Mouse (Mus musculus) embryonic facial prominence, embryonic 10.5 days (tissue): ENCODE measurements around the gene AI837181. TPM values are rescaled to one million over a fixed set of nuclear protein-coding genes. Genes with fewer than 3 reads are reported as not detected.

ENCODE experiments used
- DNase-seq: peaks from one replicate; pipeline ENCODE4 v3.0.0-alpha.2; 2017; ENCODE audit warnings: low spot score
- H3K27ac ChIP-seq: fragments of 300-500 bp; sonication (generic); replicated peaks from 2 replicates; pipeline ENCODE4 v1.5.1; 2016; ENCODE audit warnings: mild to moderate bottlenecking
- H3K27me3 ChIP-seq: fragments of 300-500 bp; sonication (generic); replicated peaks from 2 replicates; pipeline ENCODE4 v1.6.1; 2016; ENCODE audit warnings: low read depth, mild to moderate bottlenecking; ENCODE audit not compliant: poor library complexity, severe bottlenecking
- H3K36me3 ChIP-seq: fragments of 300-500 bp; sonication (generic); replicated peaks from 2 replicates; pipeline ENCODE4 v1.6.1; 2016; ENCODE audit warnings: mild to moderate bottlenecking, moderate library complexity
- H3K4me1 ChIP-seq: fragments of 300-500 bp; sonication (generic); 2 replicates; pipeline ENCODE4 v1.6.1; 2016
- H3K4me3 ChIP-seq: fragments of 300-500 bp; sonication (generic); 2 replicates; pipeline ENCODE4 v1.5.1; 2016; ENCODE audit warnings: mild to moderate bottlenecking, moderate library complexity
- H3K9me3 ChIP-seq: fragments of 300-500 bp; sonication (generic); 2 replicates; pipeline ENCODE4 v1.6.1; 2016; ENCODE audit warnings: mild to moderate bottlenecking
- WGBS: fragments of 180-500 bp; shearing (Covaris S2); methylation state at CpG from one replicate; pipeline ENCODE4 v1.1.7; 2016; 5-methylcytosine and 5-hydroxymethylcytosine counted together
- polyA plus RNA-seq: library from polyadenylated mRNA; unstranded; fragments of >200 nt; fragmentation: Nextera tagmentation; extraction: Ambion mirVana; gene quantifications from 2 replicates; pipeline ENCODE4 v1.2.1, GENCODE M21; 2016

The AI837181 gene
- polyA plus RNA-seq, 1 experiment from 2014 or later = 55.0 TPM

DNA sequence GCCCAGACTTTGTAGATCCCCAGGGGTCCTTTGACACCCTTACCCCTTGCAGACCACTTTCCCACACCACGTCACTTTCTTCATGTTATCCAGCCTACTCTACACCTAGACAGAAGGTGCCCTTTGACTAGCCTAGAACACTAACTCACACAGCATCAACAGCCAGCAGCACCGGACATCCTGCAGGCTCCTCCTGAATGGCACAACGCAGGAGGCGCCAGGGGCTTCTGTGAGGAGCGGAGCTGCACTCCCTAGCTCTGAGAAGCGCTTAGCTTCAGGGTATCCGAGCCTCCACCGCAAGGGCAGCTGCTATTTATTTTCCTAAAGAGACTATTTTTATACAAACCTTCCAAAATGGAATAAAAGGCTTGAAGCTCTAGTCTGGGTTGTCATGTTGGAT lies 30.6 kb downstream of the AI837181 start:
- DNase-seq = no peak
- WGBS = 70% methylated on average over 8 of the region's 8 CpGs
- peaks cover 29% of the 10 kb centered on the region for H3K27me3 ChIP-seq
- H3K4me3 ChIP-seq = peak overlapping the region; percentile 85
- peaks cover 23% of the 10 kb centered on the region for H3K36me3 ChIP-seq
- no peaks in the 10 kb centered on the region for H3K9me3 ChIP-seq
- peak overlapping the region; percentile 88; the same call in 1 of the 2 replicates for H3K27ac ChIP-seq
- H3K4me1 ChIP-seq = peaks cover 42% of the 10 kb centered on the region

DNA sequence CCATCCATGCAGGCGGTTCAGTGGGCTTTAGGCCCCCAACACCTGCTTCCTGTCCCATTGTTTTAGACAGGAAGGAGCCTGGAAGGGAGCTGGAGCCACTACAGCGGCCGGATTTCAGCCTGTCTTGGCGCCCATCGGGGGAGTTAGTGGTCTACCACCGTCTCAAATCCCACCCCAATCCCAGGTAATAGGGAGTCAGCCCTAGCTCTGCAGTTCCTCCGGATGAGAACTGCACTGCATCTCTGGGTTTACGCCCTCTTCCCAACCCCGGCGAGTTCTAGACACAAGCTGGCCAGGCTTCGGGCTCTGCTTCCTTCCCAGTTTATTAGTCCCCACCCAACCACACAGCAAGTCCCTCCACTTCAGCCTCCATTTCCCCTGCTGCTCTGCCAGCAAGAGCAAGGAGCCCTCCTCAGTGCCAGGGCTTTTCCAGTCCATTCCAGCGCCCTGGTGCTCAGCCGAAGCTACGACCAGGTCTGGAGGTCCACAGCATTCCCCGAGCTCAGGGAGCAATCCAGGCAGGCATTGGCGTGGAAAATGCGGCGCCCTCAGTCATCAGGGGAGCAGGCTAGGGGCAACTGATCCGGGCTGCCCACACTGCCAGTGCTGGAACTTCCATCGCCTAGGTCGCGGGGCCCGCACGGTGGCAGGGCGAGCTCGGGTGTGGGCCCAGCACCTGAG lies 31.4 kb downstream of the AI837181 start:
- Histone ChIP-seq H3K27ac (peak overlapping the region; percentile 88), H3K27me3 (peaks cover 20% of the 10 kb centered on the region), H3K4me1 (peaks cover 48% of the 10 kb centered on the region), H3K36me3 (peaks cover 23% of the 10 kb centered on the region), H3K4me3 (peak overlapping the region; percentile 85), H3K9me3 (no peaks in the 10 kb centered on the region)
- peak; percentile 32 for DNase-seq
- 4% methylated on average over 26 of the region's 26 CpGs for WGBS

DNA sequence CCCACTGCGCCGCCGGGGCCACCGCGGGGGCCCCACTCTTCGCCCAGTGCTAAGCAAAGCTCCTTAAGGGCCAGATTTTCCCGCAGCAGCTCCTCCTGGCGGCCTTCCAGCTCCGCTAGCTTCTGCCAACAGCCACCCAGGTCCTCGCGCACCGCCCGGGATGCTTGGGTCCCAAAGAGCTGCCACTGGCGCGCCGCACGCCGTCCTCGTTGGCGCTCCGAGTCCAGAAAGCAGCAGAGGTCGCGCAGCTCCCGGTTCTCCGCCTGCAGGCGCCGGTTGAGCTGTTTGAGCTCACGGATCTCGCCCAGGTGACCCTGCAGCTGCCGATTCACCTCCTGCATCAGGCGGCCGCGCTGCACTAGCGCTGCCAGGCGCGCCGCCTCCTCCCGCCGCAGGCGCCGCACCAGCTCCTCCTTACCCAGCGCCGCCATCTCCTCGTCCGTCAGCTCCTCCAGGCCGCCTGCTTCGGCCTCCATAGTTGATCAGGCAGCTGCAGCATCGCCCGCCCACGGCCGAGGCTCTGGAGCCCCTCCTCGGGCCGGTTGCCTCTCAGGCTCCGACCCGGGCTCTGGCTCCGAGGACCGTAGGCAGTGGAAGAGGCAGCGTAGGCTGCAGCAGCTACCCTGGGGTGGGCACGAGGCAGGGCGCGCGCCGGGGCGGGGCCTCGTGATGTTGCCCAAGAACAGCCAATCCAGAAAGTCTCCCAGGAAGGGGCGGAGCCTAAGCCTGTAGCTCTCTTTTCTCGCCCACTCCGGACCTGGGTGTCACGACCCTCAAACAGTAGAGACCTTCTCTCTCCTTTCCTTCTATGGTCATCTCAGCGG lies 32.2 kb downstream of the AI837181 start:
- H3K27ac ChIP-seq = peak overlapping the region; percentile 88
- WGBS = under 1% methylated on average over 70 of the region's 70 CpGs
- H3K4me1 ChIP-seq = peaks cover 52% of the 10 kb centered on the region
- DNase-seq = peak; percentile 96
- peaks cover 23% of the 10 kb centered on the region for H3K36me3 ChIP-seq
- peak overlapping the region; percentile 85 for H3K4me3 ChIP-seq
- H3K9me3 ChIP-seq = no peaks in the 10 kb centered on the region
- H3K27me3 ChIP-seq = peaks cover 18% of the 10 kb centered on the region

DNA sequence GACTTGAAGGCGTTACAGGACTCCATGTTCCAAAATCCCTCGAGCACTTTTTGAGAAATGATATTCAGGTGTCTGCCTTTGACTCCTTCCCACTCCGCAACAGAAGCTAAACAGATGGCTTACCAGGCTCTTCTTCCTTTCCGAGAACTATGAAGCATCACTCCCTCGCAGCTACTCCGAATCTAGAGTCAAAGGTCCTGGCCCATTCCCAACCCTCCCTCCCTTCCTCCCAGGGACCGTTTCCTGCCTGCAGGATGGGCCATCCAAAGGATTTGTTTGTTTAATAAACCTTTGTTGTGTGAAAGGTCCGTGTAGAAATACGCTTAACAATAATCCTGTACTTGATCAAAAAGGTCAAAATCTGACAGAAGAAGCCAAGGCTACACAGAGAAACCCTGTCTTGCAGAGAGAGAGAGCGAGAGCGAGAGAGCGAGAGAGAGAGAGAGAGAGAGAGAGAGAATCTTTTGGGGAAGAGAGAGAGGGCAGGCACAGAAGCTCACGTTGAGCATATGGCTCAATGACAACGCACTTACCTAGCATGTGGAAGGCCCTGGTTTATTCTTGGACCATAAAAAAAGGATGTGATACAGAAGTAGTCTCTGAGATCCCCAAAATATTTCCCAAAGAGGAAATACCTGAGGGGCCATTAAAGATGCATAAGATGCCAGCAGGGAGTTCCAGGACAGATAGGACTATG lies 33.0 kb downstream of the AI837181 start, which contains the start of gene Ccdc85b:
Ccdc85b (minus strand) TSS at position 149 of the 697 bp plus-strand sequence.
- Histone ChIP-seq H3K4me1 (peaks cover 52% of the 10 kb centered on the region), H3K4me3 (peak within 1 kb of the TSS; percentile 85), H3K27ac (peak within 1 kb of the TSS; percentile 88), H3K27me3 (peaks cover 18% of the 10 kb centered on the region), H3K36me3 (peaks cover 29% of the 10 kb centered on the region), H3K9me3 (no peaks in the 10 kb centered on the region)
- no peak for DNase-seq
- WGBS = 16% methylated on average over 14 of the region's 14 CpGs

DNA sequence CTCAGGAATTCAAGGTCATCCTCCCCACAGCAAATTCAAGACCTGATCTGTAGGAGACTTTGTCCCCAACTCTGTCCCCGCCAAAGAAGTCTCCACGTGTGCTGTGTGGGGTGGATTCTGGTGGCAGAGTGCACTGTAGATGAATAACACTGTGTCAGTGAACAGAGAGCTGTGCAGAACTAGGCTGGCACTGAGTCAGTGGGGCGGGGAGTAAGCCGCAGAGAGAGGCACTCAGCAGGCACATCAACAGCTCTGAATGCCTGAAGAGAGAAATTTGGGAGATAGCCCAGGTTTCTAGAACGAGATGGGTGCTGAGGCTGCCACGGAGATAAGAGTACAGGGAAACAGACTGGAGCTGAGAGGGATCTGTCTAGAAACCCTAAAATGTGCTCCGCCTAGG lies 34.1 kb downstream of the AI837181 start:
- no peak for DNase-seq
- H3K4me1 ChIP-seq = peaks cover 57% of the 10 kb centered on the region
- 69% methylated on average over 7 of the region's 7 CpGs for WGBS
- H3K27ac ChIP-seq = no peak overlapping the region
- peaks cover 18% of the 10 kb centered on the region for H3K27me3 ChIP-seq
- H3K4me3 ChIP-seq = peak overlapping the region; percentile 29; the same call in 1 of the 2 replicates
- peaks cover 35% of the 10 kb centered on the region for H3K36me3 ChIP-seq
- H3K9me3 ChIP-seq = no peaks in the 10 kb centered on the region

DNA sequence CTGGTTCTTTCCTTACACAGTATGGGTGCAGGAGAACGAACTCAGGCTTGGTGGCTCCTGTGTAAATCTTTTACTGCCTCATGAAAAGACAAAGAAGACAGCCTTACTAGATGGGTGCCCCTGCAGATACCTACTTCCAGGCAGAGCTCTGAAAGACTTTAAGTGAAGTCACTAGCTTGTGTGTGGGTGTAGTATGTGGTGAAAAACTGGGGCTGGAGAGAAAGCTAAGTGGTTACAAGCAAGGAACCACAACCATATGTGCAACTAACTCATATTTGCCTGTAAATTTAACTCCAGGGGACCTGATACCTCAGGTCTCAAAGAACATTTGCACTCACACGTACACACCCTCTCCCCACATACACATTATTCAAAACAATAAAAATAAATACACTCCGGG lies 35.0 kb downstream of the AI837181 start:
- no peak for DNase-seq
- H3K27me3 ChIP-seq = peaks cover 18% of the 10 kb centered on the region
- no peaks in the 10 kb centered on the region for H3K9me3 ChIP-seq
- WGBS = 28% methylated on average over 3 of the region's 3 CpGs
- peak overlapping the region; percentile 83 for H3K4me3 ChIP-seq
- H3K27ac ChIP-seq = peak overlapping the region; percentile 86
- peaks cover 57% of the 10 kb centered on the region for H3K4me1 ChIP-seq
- H3K36me3 ChIP-seq = peaks cover 35% of the 10 kb centered on the region

DNA sequence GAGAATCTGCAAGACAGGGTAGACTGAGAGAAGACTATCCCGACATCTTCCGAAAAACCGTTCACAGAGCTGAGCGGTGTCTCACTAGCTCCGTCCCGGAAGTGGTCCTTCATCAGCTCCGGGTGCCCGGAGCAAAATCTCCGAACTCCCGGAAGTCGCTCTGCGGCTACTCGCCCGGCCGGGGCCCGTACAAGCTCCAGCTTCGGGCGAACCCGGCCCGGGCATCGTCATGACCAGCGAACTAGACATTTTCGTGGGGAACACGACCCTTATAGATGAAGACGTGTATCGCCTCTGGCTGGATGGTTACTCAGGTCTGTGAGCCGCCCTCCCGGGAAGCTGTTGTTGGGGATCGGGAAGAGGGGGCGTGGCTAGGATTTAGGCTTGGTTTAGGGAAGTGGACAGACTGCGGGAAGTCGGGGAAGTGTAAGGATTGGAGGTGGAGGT lies 35.5 kb downstream of the AI837181 start, which contains the start of gene Fibp:
Fibp (plus strand) TSS at position 151 of the 447 bp plus-strand sequence.
- peak; percentile 93 for DNase-seq
- Histone ChIP-seq H3K4me3 (peak within 1 kb of the TSS; percentile 83), H3K27ac (peak within 1 kb of the TSS; percentile 86), H3K36me3 (peaks cover 35% of the 10 kb centered on the region), H3K9me3 (no peaks in the 10 kb centered on the region), H3K27me3 (peaks cover 18% of the 10 kb centered on the region), H3K4me1 (peaks cover 51% of the 10 kb centered on the region)
- under 1% methylated on average over 32 of the region's 32 CpGs for WGBS

DNA sequence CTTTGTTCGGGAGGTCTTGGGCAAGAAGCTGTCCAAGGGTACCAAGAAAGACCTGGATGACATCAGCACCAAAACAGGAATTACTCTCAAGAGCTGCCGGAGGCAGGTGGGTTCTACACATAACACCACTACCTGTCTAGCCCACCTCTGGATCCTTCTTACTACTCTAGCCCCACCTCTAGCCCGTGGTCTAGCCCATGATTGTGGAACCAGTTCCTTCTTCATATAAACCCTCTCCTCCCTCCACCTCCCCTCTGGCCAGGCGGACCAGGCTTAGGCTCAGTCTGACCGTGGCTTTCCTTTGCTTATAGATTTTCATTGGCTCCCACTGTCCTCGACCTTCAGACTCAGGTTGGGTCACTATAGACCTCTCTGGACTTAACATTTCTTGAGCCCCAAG lies 36.5 kb downstream of the AI837181 start:
- H3K9me3 ChIP-seq = no peaks in the 10 kb centered on the region
- H3K36me3 ChIP-seq = peaks cover 42% of the 10 kb centered on the region
- no peak for DNase-seq
- peaks cover 42% of the 10 kb centered on the region for H3K4me1 ChIP-seq
- WGBS = 89% methylated on average over 6 of the region's 6 CpGs
- peak overlapping the region; percentile 83 for H3K4me3 ChIP-seq
- peaks cover 18% of the 10 kb centered on the region for H3K27me3 ChIP-seq
- 0 out of 2 replicates have a peak overlapping the region, but pooled peaks have one; percentile 86 for H3K27ac ChIP-seq

DNA sequence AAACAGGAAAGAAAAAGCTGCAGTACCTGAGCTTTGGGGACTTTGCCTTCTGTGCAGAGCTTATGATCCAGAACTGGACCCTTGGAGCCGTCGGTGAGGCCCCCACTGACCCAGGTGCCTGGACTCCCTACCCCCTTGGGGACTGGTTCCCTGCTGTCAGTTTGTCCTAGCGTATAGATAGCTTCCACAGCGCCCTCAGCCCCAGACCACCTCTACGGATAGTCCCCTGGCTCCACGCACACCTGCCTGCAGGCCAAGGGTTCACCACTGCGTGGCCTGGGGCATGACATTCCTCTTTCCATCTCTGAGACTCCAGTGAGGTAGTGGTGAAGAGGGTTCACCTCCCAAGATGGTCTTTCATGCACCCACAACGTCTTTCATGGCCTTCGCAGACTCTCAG lies 38.3 kb downstream of the AI837181 start:
- Histone ChIP-seq H3K36me3 (peaks cover 61% of the 10 kb centered on the region), H3K27ac (no peak overlapping the region), H3K27me3 (peaks cover 15% of the 10 kb centered on the region), H3K4me1 (peaks cover 25% of the 10 kb centered on the region), H3K4me3 (peak overlapping the region; percentile 24; the same call in 1 of the 2 replicates), H3K9me3 (no peaks in the 10 kb centered on the region)
- no peak for DNase-seq
- 90% methylated on average over 9 of the region's 9 CpGs for WGBS

DNA sequence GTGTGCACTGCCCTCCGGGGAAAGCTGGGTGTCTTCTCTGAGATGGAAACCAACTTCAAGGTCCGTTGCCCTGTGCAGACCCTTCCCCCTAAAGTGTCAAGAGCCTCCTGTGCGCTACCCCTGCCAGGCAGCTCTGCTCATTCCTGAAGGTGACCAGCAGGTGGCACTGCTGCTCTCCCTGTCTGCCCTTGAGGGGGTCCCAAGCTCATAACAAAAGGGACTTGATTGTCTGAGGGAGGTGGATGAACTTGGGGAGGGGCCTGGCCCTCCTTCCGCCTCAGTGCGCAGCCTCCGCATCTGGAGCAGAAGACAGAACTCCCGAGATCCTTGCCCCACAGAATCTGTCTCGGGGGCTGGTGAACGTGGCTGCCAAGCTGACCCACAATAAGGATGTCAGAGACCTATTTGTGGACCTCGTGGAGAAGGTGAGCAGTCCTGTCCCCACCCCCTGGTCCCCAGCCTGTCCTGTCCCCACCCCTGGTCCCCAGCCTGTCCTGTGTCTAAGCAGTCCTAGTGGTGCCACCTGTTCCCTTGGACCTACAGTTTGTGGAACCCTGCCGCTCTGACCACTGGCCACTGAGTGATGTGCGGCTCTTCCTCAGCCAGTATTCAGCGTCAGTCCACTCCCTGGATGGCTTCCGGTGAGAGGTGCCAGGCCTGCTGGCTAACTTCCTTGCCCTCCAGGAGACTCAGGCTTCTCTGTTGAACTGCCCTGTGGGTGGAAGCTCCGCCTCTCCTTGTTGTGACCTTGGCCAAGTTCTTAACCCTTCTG lies 39.0 kb downstream of the AI837181 start:
- Histone ChIP-seq H3K27ac (peak overlapping the region; percentile 84), H3K4me1 (peaks cover 25% of the 10 kb centered on the region), H3K4me3 (peak overlapping the region; percentile 45), H3K9me3 (no peaks in the 10 kb centered on the region), H3K27me3 (peaks cover 7% of the 10 kb centered on the region), H3K36me3 (peaks cover 67% of the 10 kb centered on the region)
- WGBS = 57% methylated on average over 15 of the region's 15 CpGs
- peak; percentile 85 for DNase-seq

DNA sequence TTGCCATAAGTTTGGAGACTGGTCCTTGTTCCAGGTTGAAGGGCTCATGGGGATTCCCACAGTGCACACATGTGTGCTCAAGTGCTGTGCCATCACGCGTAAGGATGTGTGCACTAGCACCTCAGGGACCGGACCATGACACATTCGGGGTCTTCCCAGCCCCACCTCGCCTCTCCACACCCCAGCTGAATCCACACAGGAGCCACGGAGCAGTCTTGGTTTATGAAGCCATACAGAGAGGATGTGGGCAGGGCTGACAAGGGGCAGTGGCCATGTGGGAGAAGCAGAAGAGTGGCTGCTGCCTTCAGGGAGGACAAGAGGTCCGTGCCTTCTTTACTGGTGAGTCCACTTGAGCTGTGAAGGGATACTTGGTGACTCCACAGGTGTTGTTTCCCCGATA lies 40.1 kb downstream of the AI837181 start:
- peaks cover 21% of the 10 kb centered on the region for H3K4me1 ChIP-seq
- 96% methylated on average over 8 of the region's 8 CpGs for WGBS

More for the DNA sequence above, 40.1 kb downstream of the AI837181 start:
- Histone ChIP-seq H3K9me3 (no peaks in the 10 kb centered on the region), H3K36me3 (peaks cover 67% of the 10 kb centered on the region), H3K27me3 (no peaks in the 10 kb centered on the region), H3K4me3 (no peak overlapping the region), H3K27ac (no peak overlapping the region)
- DNase-seq = no peak
